ENCODE assay signal across 8 mouse cellular contexts in the genomic region with DNA sequence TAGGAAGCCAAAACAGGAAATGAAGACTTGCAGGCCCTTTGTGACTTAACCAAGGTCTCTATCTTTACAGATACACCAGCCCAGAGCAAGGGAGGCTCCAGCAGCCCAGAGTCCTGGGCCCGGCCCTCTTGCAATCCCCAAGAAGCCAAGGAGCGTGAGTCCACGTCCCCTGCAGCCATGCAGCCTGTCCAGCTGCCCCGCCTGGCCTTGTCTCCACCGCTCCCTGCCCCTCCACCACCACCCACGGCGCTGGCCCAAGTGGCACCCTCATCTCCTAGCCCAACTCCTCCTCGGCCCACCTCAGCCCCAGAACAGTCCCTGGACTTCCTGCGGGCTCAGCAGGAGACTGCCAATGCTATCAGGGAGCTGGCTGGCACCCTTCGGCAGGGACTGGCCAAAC. TPM values are rescaled to one million over a fixed set of nuclear protein-coding genes. Genes with fewer than 3 reads are reported as not detected.
DNase-seq lines count a peak whose midpoint lies in the region; ATAC-seq and TF ChIP-seq lines count a peak whose summit lies in the region.

No protein-coding gene starts in this region.

- H3K4me3 ChIP-seq in kidney, adult 2 months (ENCODE audit: insufficient read depth, low read depth, low read length), result peak overlapping the region; percentile 41; the same call in 1 of the 2 replicates
- peak overlapping the region; percentile 36 for H3K4me3 ChIP-seq in embryonic facial prominence, embryonic 11.5 days (ENCODE audit: low read depth, low read length)
- peak overlapping the region; percentile 38 for H3K4me3 ChIP-seq in neural tube, embryonic 13.5 days

- H3K9ac ChIP-seq in embryonic facial prominence, embryonic 11.5 days (replicated peaks; ENCODE audit: low read length), result peak overlapping the region; percentile 55
- peak overlapping the region; percentile 73 for H3K9ac ChIP-seq in neural tube, embryonic 13.5 days

- ATAC-seq in embryonic facial prominence, embryonic 11.5 days (replicated peaks; ENCODE audit: insufficient number of reproducible peaks, low FRiP score, low TSS enrichment, low read depth), result no peak
- ATAC-seq in neural tube, embryonic 13.5 days (ENCODE audit: low read depth), result no peak

- no peaks in the 10 kb centered on the region for H3K36me3 ChIP-seq in kidney, adult 2 months (ENCODE audit: control insufficient read depth, insufficient read depth, low read length)
- H3K36me3 ChIP-seq in embryonic facial prominence, embryonic 11.5 days (replicated peaks; ENCODE audit: control insufficient read depth, insufficient read depth, low read depth, low read length), result peaks cover under 1% of the 10 kb centered on the region; the same call in 1 of the 2 replicates
- peaks cover 20% of the 10 kb centered on the region for H3K36me3 ChIP-seq in neural tube, embryonic 13.5 days

- TF ChIP-seq POLR2A in kidney, adult 2 months (IDR thresholded peaks at IDR 0.05; ENCODE audit: low read depth, low read length), result no peak

- H3K27ac ChIP-seq in kidney, adult 2 months (ENCODE audit: insufficient read depth, low read depth, low read length), result no peak overlapping the region
- 0 out of 2 replicates have a peak overlapping the region, but pooled peaks have one; percentile 35 for H3K27ac ChIP-seq in embryonic facial prominence, embryonic 11.5 days (replicated peaks; ENCODE audit: low read depth, low read length)
- H3K27ac ChIP-seq in neural tube, embryonic 13.5 days (replicated peaks), result 0 out of 2 replicates have a peak overlapping the region, but pooled peaks have one; percentile 33

- no peak for TF ChIP-seq CTCF in kidney, adult 2 months (conservative IDR thresholded peaks at IDR 0.05; ENCODE audit: insufficient read depth, insufficient read length, low read depth, low read length)

- WGBS in kidney, adult 2 months, result 37% methylated on average over 10 of the region's 10 CpGs
- 51% methylated on average over 10 of the region's 10 CpGs for WGBS in embryonic facial prominence, embryonic 11.5 days
- WGBS in neural tube, embryonic 13.5 days, result 56% methylated on average over 10 of the region's 10 CpGs

- no peaks in the 10 kb centered on the region for H3K9me3 ChIP-seq in embryonic facial prominence, embryonic 11.5 days (replicated peaks; ENCODE audit: control insufficient read depth, low read length)
- no peaks in the 10 kb centered on the region for H3K9me3 ChIP-seq in neural tube, embryonic 13.5 days

- H3K4me2 ChIP-seq in embryonic facial prominence, embryonic 11.5 days (ENCODE audit: low read depth, low read length), result peak overlapping the region; percentile 58
- H3K4me2 ChIP-seq in neural tube, embryonic 13.5 days, result peak overlapping the region; percentile 57

- H3K27me3 ChIP-seq in kidney, adult 2 months (replicated peaks; ENCODE audit: control insufficient read depth, insufficient read depth, low read length), result no peaks in the 10 kb centered on the region
- no peaks in the 10 kb centered on the region for H3K27me3 ChIP-seq in embryonic facial prominence, embryonic 11.5 days (ENCODE audit: control insufficient read depth, insufficient read depth, low read length)
- H3K27me3 ChIP-seq in neural tube, embryonic 13.5 days, result no peaks in the 10 kb centered on the region

- 0 out of 2 replicates have a peak, but pooled peaks cover 6% of the 10 kb centered on the region for H3K4me1 ChIP-seq in kidney, adult 2 months (ENCODE audit: control insufficient read depth, insufficient read depth, low read length)
- peaks cover 6% of the 10 kb centered on the region for H3K4me1 ChIP-seq in embryonic facial prominence, embryonic 11.5 days (ENCODE audit: control insufficient read depth, insufficient read depth, low read length)
- peaks cover 56% of the 10 kb centered on the region for H3K4me1 ChIP-seq in neural tube, embryonic 13.5 days (replicated peaks)

- DNase-seq in kidney, adult 2 months, result no peak
- DNase-seq in kidney, postnatal 36 days, result no peak
- DNase-seq in embryonic facial prominence, embryonic 11.5 days (ENCODE audit: low spot score), result no peak
- peak; percentile 46 for DNase-seq in induced T-regulatory cell, adult 2 months (ENCODE audit: low read depth)
- no peak for DNase-seq in B cell, adult 2 months
- DNase-seq in testis, postnatal 14 days (ENCODE audit: low spot score), result no peak
- DNase-seq in right cerebral cortex, postnatal 4 days, result no peak

RNA-seq across cellular contexts. Expression of a gene that starts 3.4 kb away (rescaled TPM):
- 18.1 and 21.1 TPM in 2 replicates for polyA plus RNA-seq in kidney, adult 2 months (2012; rRNA removed)
- polyA plus RNA-seq in embryonic facial prominence, embryonic 11.5 days (2014; fragmentation: Nextera tagmentation; extraction: Ambion mirVana), result 27.9 and 28.3 TPM in 2 replicates
- 28.4 and 29.9 TPM in 2 replicates for polyA plus RNA-seq in neural tube, embryonic 13.5 days (2015; fragmentation: Nextera tagmentation; extraction: Ambion mirVana)

RNA-seq across cellular contexts. Expression of a gene that starts 9.4 kb away (rescaled TPM):
- polyA plus RNA-seq in kidney, adult 2 months (2012; rRNA removed), result 7.6 and 8.7 TPM in 2 replicates
- polyA plus RNA-seq in embryonic facial prominence, embryonic 11.5 days (2014; fragmentation: Nextera tagmentation; extraction: Ambion mirVana), result 4.3 and 5.3 TPM in 2 replicates
- polyA plus RNA-seq in neural tube, embryonic 13.5 days (2015; fragmentation: Nextera tagmentation; extraction: Ambion mirVana), result 5.8 and 7.4 TPM in 2 replicates

RNA-seq across cellular contexts. Expression of a gene that starts 13.2 kb away (rescaled TPM):
- polyA plus RNA-seq in kidney, adult 2 months (2012; rRNA removed), result not detected in 2 replicates
- not detected in 2 replicates for polyA plus RNA-seq in embryonic facial prominence, embryonic 11.5 days (2014; fragmentation: Nextera tagmentation; extraction: Ambion mirVana)
- polyA plus RNA-seq in neural tube, embryonic 13.5 days (2015; fragmentation: Nextera tagmentation; extraction: Ambion mirVana), result 0.56 TPM in 2 replicates

RNA-seq across cellular contexts. Expression of a gene that starts 22.9 kb away (rescaled TPM):
- polyA plus RNA-seq in kidney, adult 2 months (2012; rRNA removed), result 0.13 and 0.16 TPM in 2 replicates
- polyA plus RNA-seq in embryonic facial prominence, embryonic 11.5 days (2014; fragmentation: Nextera tagmentation; extraction: Ambion mirVana), result not detected in 2 replicates
- polyA plus RNA-seq in neural tube, embryonic 13.5 days (2015; fragmentation: Nextera tagmentation; extraction: Ambion mirVana), result 0.13 and 0.14 TPM in 2 replicates

RNA-seq across cellular contexts. Expression of a gene that starts 23.8 kb away (rescaled TPM):
- polyA plus RNA-seq in kidney, adult 2 months (2012; rRNA removed), result 59.8 and 68.9 TPM in 2 replicates
- polyA plus RNA-seq in embryonic facial prominence, embryonic 11.5 days (2014; fragmentation: Nextera tagmentation; extraction: Ambion mirVana), result 34.8 and 36.3 TPM in 2 replicates
- polyA plus RNA-seq in neural tube, embryonic 13.5 days (2015; fragmentation: Nextera tagmentation; extraction: Ambion mirVana), result 30.4 and 32.7 TPM in 2 replicates
